Mouse (Mus musculus): ENCODE data around the gene Angptl4.
"Not testable (repeated sequence)": the region's sequence is repeated elsewhere in the genome, so short reads cannot be mapped to it uniquely, and the experiment has no call there.

The Angptl4 gene

DNA sequence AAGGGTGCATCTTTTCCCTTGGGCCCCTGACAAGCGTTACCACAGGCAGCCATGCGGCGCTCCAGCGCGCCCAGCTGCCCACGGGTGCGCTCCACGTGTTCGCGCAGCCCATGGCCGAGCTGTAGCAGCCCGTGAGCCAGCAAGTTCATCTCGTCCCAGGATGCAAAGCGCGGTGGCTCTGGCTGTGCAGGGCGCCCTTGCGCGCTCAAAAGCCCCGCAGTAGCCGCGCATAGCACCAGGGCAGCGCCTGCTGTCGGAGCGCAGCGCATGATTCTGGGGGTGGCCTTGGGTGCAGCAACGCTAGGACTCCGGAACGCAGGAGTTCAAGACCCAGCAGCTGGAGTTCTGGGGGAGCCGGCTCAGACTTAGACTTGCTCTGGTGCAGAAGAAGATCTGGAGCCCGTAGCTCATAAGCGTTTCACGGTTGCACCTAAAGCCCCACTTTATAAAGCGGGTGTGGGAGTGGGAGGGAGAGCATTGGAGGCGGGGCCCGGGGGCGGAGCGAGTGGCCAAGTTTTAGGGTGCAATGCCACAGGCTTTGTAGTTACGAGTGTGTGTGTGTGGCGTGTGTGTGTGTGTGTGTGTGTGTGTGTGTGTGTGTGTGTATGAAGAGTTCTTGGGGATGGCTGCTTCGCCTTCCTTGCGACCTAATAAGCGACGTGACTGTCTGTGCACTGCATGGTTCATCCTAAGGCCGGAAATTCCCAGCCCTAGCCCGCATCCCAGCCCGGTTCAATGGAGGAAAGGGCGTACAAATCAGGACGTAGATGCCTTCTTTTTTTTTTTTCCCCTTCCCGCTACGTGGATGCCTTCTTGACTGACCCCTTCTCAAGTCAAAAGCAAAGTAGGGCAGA, at the start of gene Angptl4:
TSS of gene Angptl4 (minus strand) at position 707 of the 854 bp plus-strand sequence.
- DNase-seq: peak; percentile 87

DNA sequence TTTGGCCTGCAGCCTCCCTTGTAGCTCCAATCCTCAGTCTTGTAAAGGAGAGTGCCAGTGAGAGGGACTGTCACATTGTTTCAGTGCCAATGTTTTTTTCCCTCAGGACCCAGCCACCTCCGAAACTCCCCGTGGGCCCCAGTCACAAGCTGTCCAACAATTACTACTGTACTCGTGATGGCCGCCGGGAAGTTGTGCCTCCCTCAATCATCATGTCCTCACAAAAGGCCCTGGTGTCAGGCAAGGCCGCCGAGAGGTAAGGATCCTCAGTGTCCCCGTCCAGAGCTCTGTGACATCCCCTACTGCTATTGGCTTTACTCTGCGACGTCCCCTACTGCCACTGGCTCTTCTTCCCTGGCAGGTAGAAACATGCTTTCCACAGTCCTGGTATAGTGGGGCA, 47.9 kb upstream of the Angptl4 start:
- no peak for DNase-seq

DNA sequence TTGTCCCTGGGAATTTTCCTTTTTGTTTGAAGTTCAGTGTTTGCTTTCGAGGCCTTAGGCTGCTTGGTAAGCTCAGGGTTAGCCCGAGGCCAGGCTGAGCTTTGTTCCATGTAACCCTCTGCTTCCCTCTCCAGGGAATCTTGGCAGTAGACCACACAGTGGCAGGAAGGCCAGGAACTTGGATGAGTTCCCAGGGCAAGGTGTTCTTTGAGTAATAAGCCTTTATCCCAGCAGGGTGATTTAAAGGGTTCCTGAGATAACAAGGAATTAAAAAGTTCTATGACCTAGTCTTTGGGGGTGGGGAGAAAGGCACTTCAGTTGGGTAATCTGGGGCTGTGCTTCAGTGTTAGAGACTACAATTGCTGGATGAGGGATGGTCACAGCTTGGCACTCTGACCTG, 47.3 kb upstream of the Angptl4 start:
- peak; percentile 91 for DNase-seq

DNA sequence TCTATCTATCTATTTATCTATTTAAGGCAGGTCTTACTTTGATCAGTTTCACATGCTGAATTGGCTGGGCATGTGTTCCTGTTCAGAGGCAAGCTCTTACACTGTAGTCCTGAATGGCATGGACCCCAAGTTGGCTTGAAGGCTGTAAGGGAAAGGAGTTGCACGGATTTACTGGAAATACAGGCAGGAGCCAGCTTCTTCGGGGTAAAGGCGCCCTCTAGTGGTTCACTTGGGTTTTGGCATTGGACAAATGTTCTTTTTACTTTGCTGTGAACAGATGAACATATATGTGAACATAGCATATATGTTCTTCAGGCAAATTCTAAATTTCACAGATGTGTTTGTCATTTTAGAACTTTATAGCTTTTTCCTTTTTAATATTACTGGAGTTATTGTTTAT, 45.2 kb upstream of the Angptl4 start:
- DNase-seq: peak; percentile 81

DNA sequence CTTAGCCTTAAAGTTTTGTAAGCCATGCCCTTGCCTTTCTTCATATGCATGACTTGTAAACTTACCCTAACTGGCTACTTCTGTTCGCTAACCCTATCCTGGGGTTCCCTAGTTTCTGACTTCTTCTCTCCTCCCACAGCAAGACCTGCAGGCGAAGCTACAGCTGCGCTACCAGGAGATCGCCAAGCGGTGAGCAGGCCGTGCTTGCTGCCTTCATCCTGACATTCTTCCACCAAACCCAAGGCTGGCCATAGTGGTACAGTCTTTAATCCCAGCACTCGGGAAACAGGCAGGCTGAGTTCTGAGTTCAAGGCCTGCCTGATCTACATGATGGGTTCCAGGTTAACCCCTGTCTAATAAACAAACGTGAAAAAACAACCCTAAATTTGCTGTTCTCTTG, 43.8 kb upstream of the Angptl4 start:
- no peak for DNase-seq

DNA sequence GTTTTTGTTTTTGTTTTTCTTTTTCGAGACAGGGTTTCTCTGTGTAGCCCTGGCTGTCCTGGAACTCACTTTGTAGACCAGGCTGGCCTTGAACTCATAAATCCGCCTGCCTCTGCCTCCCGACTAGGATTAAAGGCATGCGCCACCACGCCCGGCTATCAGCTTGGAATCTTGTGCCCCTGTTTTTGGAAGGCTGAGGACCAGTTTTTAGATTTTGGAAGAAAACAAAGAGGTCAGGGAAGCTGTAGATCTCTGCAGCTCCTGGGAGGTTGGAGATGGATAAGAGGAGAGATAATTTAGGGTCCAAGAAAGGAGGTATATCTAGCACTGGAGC, 43.3 kb upstream of the Angptl4 start:
- DNase-seq: not testable (repeated sequence)

DNA sequence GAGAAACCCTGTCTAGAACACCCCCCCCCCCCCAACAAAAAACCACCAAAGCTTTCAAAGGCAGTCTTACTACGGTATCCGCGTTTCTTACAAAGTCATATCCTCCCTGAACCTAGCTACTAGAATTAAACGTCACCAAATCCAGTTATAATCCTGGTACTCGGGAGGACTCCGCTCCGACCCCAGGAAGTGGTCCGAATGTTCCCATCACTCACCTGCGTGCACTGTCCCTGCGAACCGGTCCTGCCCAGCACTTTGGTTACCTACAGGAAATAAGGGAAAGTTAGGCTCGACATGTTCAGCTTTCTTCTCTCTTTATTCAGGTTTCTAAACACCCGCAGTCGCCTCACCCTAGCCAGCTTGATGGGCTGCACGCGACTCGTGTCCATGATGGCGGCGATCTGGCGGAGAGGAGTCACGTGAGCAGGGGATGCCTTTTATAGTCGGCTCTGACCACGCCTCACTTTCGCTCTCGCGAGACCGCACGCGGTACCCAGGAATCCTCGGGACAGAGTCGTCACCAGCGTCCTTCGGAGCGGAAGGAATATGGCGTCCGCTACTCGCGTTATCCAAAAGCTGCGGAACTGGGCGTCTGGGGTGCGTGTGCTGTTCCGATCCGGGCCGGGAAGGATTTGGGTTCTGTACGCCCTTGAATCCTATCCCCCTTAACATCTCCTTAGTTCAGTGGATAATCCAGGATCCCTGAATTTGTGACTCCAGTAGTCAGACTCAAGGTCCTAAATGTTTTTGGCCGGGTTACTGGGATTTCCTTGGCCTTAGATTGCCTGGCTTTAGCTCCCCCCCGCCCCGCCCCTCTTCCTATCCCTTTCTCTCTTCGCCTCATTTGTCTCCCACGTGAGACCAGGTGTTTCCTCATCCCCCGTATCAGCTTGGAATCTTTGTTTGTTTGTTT, 42.7 kb upstream of the Angptl4 start, which contains the start of the genes Rps28 and Ndufa7:
TSS of gene Rps28 (minus strand) at position 479 of the 913 bp plus-strand sequence.
TSS of gene Ndufa7 (plus strand) at position 489 of the 913 bp plus-strand sequence.
- DNase-seq: peak; percentile 99

DNA sequence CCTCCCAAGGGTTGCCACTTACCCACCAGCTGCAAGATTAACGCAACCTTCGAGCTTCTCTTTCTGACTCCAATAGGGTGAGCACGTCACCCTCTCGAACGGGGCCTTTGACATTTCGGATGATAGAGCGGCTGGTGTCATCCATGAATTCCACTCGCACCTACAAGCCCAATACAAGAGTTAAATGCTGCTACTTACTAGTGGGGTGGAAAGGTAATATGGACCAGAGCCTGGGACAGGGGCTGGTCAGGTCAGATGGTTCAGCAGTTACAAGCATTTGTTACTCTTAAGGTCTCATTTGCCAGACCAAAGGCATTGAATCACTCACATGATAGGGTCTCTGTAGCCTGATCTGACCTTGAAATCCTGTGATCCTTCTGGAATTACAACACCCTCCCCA, 41.5 kb upstream of the Angptl4 start:
- not testable (repeated sequence) for DNase-seq

DNA sequence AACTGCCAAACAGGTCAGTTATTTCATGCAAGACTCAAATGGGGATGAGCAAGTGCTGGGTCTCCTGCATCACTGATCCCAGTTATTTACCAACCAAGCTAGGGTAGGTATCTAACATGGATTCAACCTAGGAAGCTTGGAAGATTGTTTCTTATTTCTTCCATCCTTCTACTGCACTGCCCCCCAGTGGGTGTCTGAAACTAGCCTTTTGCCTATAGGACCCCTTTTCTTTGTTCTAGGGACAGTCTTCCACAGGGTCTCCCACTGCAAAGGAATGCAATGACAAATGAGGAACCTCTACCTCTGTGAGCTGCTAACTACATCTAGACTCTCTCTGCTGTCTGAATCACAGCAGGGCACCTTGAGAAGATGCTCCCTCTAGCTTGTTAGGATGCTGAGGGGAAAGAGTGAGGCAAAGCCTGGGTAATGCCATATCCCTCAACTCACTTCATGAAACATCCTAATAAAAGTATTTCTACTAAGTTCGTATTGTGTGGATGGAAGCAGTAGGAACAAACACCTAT, 40.9 kb upstream of the Angptl4 start:
- no peak for DNase-seq

DNA sequence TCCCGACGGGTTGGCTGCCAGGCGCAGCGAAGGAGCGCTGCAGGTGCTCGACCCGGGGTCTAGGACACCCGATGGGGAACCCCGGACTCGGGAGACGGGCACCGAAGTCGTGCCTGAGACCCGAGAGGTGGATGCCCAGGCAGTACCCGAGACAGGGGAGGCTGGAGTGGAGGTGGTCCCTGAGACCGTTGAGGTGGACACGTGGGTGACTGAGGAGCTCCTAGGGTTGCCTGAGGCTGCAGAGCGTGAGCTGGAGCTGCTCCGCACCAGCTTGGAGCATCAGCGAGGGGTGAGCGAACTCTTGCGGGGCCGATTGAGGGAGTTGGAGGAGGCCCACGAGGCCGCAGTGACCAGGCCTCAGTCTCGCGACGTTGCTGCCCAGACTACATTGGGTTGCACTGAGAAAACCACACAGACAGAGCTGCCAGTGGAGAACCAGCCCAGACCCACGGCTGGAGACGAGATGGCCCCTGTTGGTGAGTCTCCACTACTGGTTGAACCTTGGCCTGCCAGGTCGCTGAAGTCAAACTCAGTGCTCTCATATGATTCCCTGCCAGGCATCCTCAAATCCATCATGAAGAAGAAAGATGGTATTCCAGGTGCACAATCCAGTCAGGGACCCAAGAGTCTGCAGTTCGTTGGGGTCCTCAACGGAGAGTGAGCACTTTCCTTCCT, 36.5 kb upstream of the Angptl4 start:
- DNase-seq: no peak

DNA sequence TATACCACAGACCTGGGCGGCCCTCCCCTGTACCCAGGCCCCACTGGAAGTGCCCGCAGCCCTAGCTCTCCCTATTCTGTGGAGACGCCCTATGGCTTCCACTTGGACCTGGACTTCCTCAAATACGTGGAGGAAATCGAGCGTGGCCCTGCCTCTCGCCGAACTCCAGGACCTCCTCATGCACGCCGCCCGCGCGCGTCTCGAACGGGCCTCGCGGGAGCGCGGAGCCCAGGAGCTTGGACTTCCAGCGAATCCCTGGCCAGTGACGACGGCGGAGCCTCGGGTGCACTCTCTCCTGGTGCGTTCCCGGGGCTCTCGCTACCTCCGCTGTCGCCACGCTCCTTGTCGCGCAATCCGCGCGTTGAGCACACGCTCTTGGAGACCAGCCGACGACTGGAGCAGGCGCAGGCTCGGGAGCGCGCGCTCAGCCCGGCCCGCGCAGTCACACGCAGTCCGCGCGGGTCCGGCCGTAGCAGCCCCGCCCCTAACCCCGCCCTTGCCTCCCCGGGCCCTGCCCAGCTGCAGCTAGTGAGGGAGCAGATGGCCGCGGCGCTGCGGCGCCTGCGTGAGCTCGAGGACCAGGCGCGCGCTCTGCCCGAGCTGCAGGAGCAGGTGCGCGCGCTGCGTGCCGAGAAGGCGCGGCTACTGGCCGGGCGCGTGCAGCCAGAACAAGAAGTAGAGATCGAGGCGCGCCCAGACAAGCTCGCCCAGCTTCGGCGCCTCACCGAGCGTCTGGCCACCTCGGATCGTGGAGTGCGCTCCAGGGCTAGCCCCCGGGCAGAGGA, 35.7 kb upstream of the Angptl4 start:
- peak; percentile 95 for DNase-seq

DNA sequence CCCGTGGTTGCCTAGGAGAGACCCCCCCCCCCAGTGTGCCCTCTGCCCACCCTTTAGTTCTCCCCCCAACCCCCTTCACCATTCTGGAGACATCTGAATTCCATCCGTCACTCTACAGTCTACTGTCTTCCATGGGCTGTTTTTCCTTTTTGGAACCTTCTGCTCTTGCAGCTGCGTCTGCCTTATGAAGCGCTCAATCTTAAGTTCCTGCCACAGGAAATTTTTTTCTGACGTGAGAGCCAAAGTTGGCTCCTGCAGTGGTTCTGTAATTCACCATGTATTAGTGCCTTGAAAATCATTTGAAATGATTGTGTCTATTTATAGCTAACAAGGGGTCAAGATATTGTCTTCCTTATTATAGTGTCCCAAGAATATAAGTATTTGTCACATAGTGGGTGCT, 35.0 kb upstream of the Angptl4 start:
- peak; percentile 35 for DNase-seq

DNA sequence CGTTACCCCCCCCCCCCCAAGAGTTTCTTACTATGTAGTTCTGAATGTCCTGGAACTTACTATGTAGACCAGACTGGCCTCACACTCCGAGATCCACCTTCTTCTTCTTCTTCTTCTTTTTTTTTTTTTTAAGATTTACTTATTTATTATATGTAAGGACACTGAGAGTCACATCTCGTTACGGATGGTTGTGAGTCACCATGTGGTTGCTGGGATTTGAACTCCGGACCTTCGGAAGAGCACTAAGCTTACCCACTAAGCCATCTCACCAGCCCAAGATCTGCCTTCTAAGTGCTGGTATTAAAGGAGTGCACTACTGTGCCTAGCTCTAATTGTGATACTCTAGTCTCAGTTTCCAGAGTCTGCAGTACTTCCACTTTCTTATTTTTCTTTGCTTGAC, 33.8 kb upstream of the Angptl4 start:
- no peak for DNase-seq

DNA sequence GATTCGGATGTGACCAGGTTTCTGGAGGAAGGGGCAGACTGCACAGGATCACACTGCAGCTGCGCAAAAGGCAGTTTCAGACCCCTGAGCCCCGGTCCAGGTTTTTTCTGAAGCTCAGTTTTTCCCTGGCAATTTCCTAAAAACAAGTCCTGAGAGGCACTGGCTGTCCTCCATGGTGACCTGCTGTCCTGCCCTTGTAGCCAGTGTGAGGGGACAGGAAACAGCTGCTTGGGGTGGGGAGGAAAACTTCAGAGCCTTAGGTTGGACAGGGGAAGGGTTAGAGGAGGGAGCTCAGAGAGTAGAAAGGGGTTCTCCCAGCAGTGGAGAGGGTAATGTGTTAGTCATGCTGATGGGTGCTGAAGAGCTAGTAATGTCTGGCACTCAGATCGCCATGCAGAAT, 31.4 kb upstream of the Angptl4 start:
- DNase-seq: peak; percentile 79

DNA sequence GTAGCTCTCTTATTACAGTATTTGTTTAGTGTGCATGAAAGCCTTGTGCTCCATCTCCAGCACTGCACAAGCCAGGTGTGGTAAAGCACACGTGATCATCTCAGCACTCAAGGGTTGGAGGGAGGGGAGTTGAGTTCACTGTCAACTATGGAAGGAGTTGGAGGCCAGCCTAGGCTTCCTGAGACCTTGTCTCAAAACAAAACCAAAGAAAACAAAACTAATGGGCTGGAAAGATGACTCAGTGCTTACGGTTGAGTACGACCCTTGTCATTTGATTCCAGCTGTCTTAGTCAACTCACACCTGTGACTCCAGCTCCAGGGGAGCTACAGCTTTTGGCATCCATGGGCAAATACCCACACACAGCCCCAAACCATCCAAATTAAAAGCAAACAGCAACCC, 30.8 kb upstream of the Angptl4 start:
- peak; percentile 55 for DNase-seq

DNA sequence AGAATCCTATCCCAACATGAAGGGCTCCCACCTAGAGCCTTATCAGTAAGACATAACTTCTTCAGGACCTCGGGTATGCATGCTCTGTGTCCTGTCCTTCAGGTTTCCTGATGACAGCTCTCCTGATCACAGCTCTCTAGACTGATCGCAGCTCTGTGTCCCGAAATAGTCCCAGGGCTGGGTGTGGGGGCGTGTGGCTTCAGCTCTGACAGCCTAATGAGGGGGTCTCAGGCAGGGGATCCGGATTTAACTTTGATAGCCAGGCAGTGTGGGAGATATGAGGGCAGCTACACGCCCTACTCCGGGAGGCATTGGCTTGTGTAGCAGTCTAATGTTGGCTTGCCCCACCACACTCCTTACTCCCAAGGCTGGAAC, 29.5 kb upstream of the Angptl4 start:
- no peak for DNase-seq

DNA sequence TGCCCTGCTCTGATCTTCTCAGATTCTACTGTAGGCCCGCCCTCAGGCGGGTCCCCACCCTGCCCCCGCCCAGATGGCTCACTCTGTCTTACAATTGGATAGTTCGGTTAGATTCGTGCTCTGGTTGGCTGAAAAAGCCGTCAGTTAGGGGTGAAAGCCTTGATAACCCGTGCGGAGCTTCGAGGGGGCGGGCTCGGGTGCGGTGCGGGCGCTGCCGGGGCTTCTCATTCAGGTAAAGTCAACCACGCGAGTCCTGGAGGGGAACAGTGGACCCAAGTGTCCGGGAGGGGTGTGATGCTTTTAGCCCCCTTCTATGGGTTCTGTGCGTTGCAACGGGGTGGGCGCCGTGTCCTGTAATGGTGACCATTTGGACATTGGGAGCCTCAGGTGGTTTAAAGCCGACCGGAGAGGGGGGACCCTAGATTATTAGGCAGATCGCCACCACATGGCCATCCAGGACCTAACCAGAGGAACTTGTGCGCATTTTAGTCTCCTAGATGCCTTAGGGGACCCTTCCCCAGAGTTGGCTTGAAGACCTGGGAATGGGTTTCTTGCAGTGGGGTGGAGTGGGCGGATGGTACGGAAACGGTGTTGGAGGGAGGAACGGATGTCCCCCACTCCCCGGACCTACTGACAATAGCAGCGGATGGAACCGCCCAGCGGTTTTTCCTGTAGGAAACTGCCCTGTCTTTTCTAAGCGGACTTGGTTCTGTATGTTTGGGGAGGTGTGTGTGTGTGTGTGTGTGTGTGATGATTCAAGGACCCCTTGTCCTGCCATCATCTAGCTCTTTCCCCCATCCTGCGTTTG, 28.9 kb upstream of the Angptl4 start, which contains the start of gene Kank3:
TSS of gene Kank3 (plus strand) at position 186 of the 808 bp plus-strand sequence.
- DNase-seq: peak; percentile 96

DNA sequence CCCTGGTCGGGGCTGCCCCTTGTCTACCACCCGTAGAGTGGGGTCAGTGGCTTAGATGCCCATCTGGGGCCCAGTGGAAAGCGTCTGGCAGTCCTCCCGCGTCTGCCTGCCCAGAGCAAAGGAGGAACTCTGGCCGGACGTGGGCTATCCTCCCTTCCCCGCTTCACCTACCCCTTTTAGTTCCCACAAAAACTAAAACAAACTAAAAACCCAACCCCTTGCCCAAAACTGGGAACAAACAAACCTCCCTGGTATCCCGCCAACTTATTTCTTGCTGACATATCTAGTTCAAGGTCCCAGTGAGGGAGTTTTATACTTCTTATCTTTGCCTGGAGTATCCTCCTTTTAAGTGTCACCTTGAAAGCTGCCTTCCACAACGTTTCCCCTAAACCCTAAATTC, 26.6 kb upstream of the Angptl4 start:
- no peak for DNase-seq

DNA sequence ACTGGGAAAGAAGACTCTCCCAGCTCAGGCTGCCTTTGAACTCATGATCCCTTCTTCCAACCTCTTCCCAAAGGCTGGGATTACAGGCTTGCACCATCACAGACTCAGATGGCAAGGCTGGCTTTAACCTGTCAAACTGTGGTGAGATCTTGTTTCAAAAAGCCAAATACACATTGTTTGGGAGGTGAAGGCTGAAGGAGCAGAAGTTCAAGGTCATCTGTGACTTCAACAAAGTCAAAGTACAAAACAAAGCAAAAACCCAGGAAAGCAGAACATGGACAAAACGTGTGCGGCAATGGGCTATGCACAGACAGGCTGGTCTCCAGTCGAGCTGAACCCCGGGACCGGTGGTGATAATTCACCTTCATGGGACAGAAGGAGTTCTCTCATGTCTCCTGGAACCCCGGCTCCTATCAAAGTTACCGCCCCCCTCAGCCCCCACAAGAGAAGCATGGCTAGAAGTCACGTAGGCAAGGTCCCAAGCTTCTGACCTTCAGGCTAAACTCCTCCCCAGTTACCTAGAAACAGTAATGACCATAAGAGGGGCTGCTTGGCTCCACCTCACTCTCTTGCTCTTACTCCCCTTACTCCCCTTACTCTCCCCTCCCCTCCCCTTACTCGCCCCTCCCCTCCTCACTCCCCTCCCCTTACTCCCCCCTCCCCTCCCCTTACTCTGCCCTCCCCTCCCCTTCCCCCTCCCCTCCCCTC, 25.7 kb upstream of the Angptl4 start:
- DNase-seq: no peak

DNA sequence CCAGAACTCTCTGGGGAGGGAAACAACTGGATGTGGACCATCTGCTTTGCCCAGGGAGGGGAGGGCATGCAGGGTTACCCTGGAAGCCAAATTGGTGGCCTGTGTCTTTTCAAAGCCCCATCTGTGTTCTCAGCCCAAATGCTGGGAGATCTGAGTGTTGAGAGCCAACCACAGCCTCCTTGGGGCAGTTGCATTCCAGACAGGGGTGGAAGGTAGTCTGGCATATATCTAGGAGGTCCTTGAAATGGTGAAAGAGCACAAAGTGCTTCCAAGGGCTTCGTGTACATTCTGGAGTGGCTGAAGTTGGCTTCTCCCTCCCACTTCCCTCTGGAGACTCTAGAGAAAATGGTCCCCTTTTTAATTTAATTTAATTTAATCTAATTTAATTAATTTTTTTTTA, 23.1 kb upstream of the Angptl4 start:
- DNase-seq: no peak

Measured in kidney, postnatal 14 days (tissue).